Mouse (Mus musculus) liver, embryonic 14.5 days (tissue): ENCODE data around the gene Mum1.

ENCODE experiments used
- CTCF ChIP-seq: IDR thresholded peaks from 2 replicates; pipeline ENCODE4 v1.5.1; 2016; ENCODE audit warnings: antibody characterized with exemption, low read depth, control low read depth
- EP300 ChIP-seq: IDR thresholded peaks from 2 replicates; pipeline ENCODE4 v1.6.1; 2016; ENCODE audit warnings: antibody characterized with exemption, low read depth

DNA sequence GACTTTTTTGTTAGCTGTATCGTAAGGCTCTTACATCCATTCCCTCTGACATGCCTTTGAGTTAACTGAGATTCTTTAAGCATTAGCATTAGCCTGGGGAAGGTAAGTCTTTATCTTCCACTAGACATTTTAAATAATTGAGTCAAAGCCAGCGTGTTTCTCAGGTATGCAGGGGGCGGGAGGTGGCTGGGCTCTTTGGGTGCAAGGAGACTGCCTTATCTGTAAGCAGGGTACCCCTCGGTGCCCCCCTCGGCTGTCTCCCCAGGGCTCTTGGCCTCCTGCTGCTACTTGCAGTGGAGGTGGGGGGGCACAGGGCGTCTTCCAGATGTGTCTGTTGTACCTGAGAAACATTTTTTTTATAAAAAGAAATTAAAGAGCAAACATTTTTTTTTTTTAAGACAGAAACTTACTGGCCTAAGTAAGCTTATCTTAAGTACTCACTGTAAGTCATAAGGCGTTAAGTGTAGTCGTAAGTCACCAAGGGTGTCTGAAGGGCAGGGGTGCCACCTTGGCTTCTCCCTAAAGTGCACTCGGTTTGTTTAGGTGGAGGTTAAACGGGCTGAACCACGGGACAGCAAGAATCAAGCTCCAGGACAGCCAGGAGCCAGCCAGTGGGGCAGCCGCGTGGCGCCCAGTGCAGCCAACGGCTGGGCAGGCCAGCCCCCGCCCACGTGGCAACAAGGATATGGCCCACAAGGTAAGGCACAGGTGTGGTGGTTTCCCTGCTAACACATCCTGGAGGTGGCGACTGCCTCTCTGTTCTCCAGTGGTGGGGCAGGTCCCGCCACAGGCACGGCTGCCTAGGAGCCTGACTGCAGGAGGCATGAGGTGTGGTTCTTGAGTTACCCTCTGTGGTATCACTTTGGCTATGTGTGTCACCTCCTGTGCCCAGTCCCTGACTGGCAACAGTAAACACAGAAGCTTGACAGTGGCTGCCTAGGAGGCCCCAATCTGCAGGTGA is 56.5 kb downstream of the Mum1 start:
- TF ChIP-seq CTCF = no peak
- no peak for TF ChIP-seq EP300
